Mouse (Mus musculus) hindbrain, postnatal 0 days (tissue): ENCODE results near the gene Vps37d. TPM values are rescaled to one million over a fixed set of nuclear protein-coding genes. Genes with fewer than 3 reads are reported as not detected.

Experiments
- ATAC-seq: fragments of 200-750 bp; cut with Nextera tagmentation; 2 replicates; pipeline ENCODE4 v1.8.0; 2017; ENCODE audit warnings: mild to moderate bottlenecking, moderate TSS enrichment, moderate library complexity
- DNase-seq: peaks from one replicate; pipeline ENCODE4 v3.0.0-alpha.2; 2015; ENCODE audit warnings: low spot score
- H3K27ac ChIP-seq: fragments of 300-500 bp; sonication (generic); 2 replicates; pipeline ENCODE4 v1.5.1; 2014; ENCODE audit warnings: mild to moderate bottlenecking
- H3K27me3 ChIP-seq: fragments of 300-500 bp; sonication (generic); 2 replicates; pipeline ENCODE4 v1.6.1; 2014; ENCODE audit warnings: low read length, mixed read lengths; ENCODE audit not compliant: insufficient read depth
- H3K36me3 ChIP-seq: fragments of 300-500 bp; sonication (generic); 2 replicates; pipeline ENCODE4 v1.6.1; 2014; ENCODE audit warnings: low read length, mixed read lengths; ENCODE audit not compliant: insufficient read depth
- H3K4me1 ChIP-seq: fragments of 300-500 bp; sonication (generic); 2 replicates; pipeline ENCODE4 v1.6.1; 2014; ENCODE audit warnings: antibody characterized with exemption, low read length, mixed read lengths; ENCODE audit not compliant: insufficient read depth
- H3K4me2 ChIP-seq: fragments of 300-500 bp; sonication (generic); 2 replicates; pipeline ENCODE4 v1.6.1; 2014; ENCODE audit warnings: low read depth, mild to moderate bottlenecking, low read length, moderate library complexity, mixed read lengths
- H3K4me3 ChIP-seq: fragments of 300-500 bp; sonication (generic); 2 replicates; pipeline ENCODE4 v1.5.1; 2014; ENCODE audit warnings: low read length
- H3K9ac ChIP-seq: fragments of 300-500 bp; sonication (generic); replicated peaks from 2 replicates; pipeline ENCODE4 v1.6.1; 2014; ENCODE audit warnings: mild to moderate bottlenecking, low read length, moderate library complexity, mixed read lengths
- H3K9me3 ChIP-seq: fragments of 300-500 bp; sonication (generic); 2 replicates; pipeline ENCODE4 v1.6.1; 2016; ENCODE audit warnings: low read length, mixed read lengths
- CTCF ChIP-seq: IDR thresholded peaks from 2 replicates; pipeline ENCODE4 v1.5.1; 2016; ENCODE audit warnings: antibody characterized with exemption, control low read depth, low read depth
- WGBS: fragments of 180-500 bp; shearing (Covaris S2); extraction: QIAGEN DNeasy Blood & Tissue Kit; methylation state at CpG from one replicate; pipeline ENCODE4 v1.1.7; 2014; 5-methylcytosine and 5-hydroxymethylcytosine counted together
- polyA plus RNA-seq: library from polyadenylated mRNA; unstranded; fragments of >200 nt; fragmentation: Nextera tagmentation; extraction: Ambion mirVana; gene quantifications from 2 replicates; pipeline ENCODE4 v1.2.1, GENCODE M21; 2015
- total RNA-seq: library from RNA; depleted of rRNA; stranded (reverse); fragments of >200 nt; gene quantifications from 2 replicates; pipeline ENCODE4 v1.2.3, GENCODE M21; 2014

The Vps37d gene
- total and polyA plus RNA-seq, 2 experiments from 2014 or later, result 30.0 to 97.1 TPM

- Histone ChIP-seq H3K4me2 (no peak overlapping the region), H3K27me3 (no peaks in the 10 kb centered on the region), H3K9ac (no peak overlapping the region), H3K4me1 (no peaks in the 10 kb centered on the region), H3K36me3 (peaks cover 9% of the 10 kb centered on the region), H3K4me3 (no peak overlapping the region), H3K27ac (no peak overlapping the region), H3K9me3 (no peaks in the 10 kb centered on the region)
- DNase-seq (no peak), ATAC-seq (no peak)
- 39% methylated on average over 21 of the region's 21 CpGs for WGBS
- TF ChIP-seq CTCF, result no peak
Measured at GRCm38 (mm10) chr5:135042105-135042788, 35.8 kb downstream of the Vps37d start.

- DNase-seq (no peak), ATAC-seq (no peak)
- no peaks in the 10 kb centered on the region for H3K4me1 ChIP-seq
- H3K27ac ChIP-seq, result no peak overlapping the region
- H3K9me3 ChIP-seq, result no peaks in the 10 kb centered on the region
- TF ChIP-seq CTCF, result no peak
- 79% methylated on average over 11 of the region's 11 CpGs for WGBS
- H3K27me3 ChIP-seq, result no peaks in the 10 kb centered on the region
- H3K9ac ChIP-seq, result no peak overlapping the region
- no peak overlapping the region for H3K4me3 ChIP-seq
- no peak overlapping the region for H3K4me2 ChIP-seq
- peaks cover 16% of the 10 kb centered on the region for H3K36me3 ChIP-seq
Measured at GRCm38 (mm10) chr5:135040777-135041176, 37.3 kb downstream of the Vps37d start.

GRCm38 (mm10) chr5:135040059-135040458 is 38.0 kb downstream of the Vps37d start:
- no peak for TF ChIP-seq CTCF
- Histone ChIP-seq H3K4me2 (no peak overlapping the region), H3K4me1 (no peaks in the 10 kb centered on the region), H3K36me3 (peaks cover 16% of the 10 kb centered on the region), H3K4me3 (no peak overlapping the region), H3K9me3 (no peaks in the 10 kb centered on the region), H3K27me3 (no peaks in the 10 kb centered on the region), H3K27ac (no peak overlapping the region), H3K9ac (no peak overlapping the region)
- 36% methylated on average over 6 of the region's 6 CpGs for WGBS
- ATAC-seq (no peak), DNase-seq (no peak)

GRCm38 (mm10) chr5:135039541-135039940 is 38.5 kb downstream of the Vps37d start:
- Histone ChIP-seq H3K4me3 (no peak overlapping the region), H3K4me1 (no peaks in the 10 kb centered on the region), H3K27ac (no peak overlapping the region), H3K9me3 (peaks cover 3% of the 10 kb centered on the region; the same call in 1 of the 2 replicates), H3K4me2 (no peak overlapping the region), H3K27me3 (no peaks in the 10 kb centered on the region), H3K36me3 (peaks cover 14% of the 10 kb centered on the region), H3K9ac (no peak overlapping the region)
- TF ChIP-seq CTCF, result no peak
- WGBS, result 83% methylated on average over 9 of the region's 9 CpGs
- ATAC-seq (no peak), DNase-seq (no peak)

DNA sequence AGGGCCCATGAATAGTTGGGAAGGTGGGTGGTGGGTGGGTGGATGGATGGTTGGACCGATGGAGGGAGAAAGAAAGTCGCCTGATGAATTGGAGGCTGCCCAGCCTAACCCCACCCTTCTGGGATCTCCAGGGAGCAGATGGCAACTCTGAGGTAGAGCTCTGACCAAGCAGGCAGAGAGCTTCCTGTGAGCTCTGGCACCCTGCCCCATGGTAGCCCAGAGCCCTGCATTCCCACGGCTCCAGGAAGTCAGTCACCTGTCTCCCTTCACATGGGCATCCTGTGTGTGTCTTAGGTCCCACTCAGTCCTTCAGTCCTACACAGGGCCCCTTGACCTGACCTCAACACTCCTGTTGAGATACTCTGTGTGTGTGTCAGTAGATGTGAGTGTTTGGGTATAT is 40.1 kb downstream of the Vps37d start:
- no peak for ATAC-seq
- TF ChIP-seq CTCF, result no peak
- no peak overlapping the region for H3K27ac ChIP-seq
- no peaks in the 10 kb centered on the region for H3K4me1 ChIP-seq
- H3K27me3 ChIP-seq, result no peaks in the 10 kb centered on the region
- H3K9me3 ChIP-seq, result peaks cover 3% of the 10 kb centered on the region; the same call in 1 of the 2 replicates
- H3K4me3 ChIP-seq, result no peak overlapping the region
- peaks cover 11% of the 10 kb centered on the region for H3K36me3 ChIP-seq
- no peak for DNase-seq
- no peak overlapping the region for H3K9ac ChIP-seq
- no peak overlapping the region for H3K4me2 ChIP-seq
- 95% methylated on average over 3 of the region's 3 CpGs for WGBS

- H3K4me3 ChIP-seq, result no peak overlapping the region
- H3K27ac ChIP-seq, result no peak overlapping the region
- H3K27me3 ChIP-seq, result no peaks in the 10 kb centered on the region
- TF ChIP-seq CTCF, result no peak
- 59% methylated on average over 18 of the region's 18 CpGs for WGBS
- peaks cover 3% of the 10 kb centered on the region; the same call in 1 of the 2 replicates for H3K9me3 ChIP-seq
- no peak overlapping the region for H3K9ac ChIP-seq
- no peak overlapping the region for H3K4me2 ChIP-seq
- ATAC-seq, result no peak
- H3K4me1 ChIP-seq, result no peaks in the 10 kb centered on the region
- peaks cover 11% of the 10 kb centered on the region for H3K36me3 ChIP-seq
- no peak for DNase-seq
Measured at GRCm38 (mm10) chr5:135035608-135036359, 42.3 kb downstream of the Vps37d start.

DNA sequence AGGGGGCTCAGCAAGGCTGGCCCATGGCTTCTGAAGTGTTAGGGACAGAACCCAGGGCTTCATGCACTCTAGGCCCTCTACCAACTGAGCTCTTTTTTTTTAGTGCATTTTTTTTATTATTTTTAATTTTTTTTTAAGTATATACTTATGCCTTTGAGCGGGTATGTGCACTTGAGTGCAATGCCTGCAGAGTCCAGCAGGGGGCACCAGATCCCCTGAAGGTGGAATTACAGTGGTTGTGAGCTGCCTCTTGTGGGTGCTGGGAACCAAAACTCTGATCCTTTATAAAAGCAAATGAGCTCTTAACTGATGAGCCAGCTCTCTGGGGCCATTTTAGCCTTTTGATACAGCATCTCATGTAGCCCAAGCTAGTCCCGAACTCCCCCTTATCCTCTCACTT is 43.5 kb downstream of the Vps37d start:
- Histone ChIP-seq H3K4me1 (no peaks in the 10 kb centered on the region), H3K27me3 (no peaks in the 10 kb centered on the region), H3K9ac (no peak overlapping the region), H3K36me3 (peaks cover 11% of the 10 kb centered on the region), H3K4me3 (no peak overlapping the region), H3K4me2 (no peak overlapping the region), H3K9me3 (peaks cover 3% of the 10 kb centered on the region; the same call in 1 of the 2 replicates), H3K27ac (no peak overlapping the region)
- ATAC-seq (no peak), DNase-seq (no peak)
- peak; percentile 43; the same call in 1 of the 2 replicates for TF ChIP-seq CTCF
- WGBS, result 97% methylated on average over 2 of the region's 2 CpGs
